9 mouse cellular contexts compared by ENCODE assay signal in genomic region chr1:155212936-155213774, GRCm38 (mm10). TPM values are rescaled to one million over a fixed set of nuclear protein-coding genes. Genes with fewer than 3 reads are reported as not detected.
DNase-seq lines count a peak whose midpoint lies in the region; ATAC-seq and TF ChIP-seq lines count a peak whose summit lies in the region.
"Had no signal": no experiment of that assay in that cellular context is flagged by ENCODE, and none has a peak within 500 bp of the region (broad histone marks: within the 10 kb centered on the region; RNA-seq: fewer than 3 reads in every experiment).

No protein-coding gene starts in this region.

- peaks cover 36% of the 10 kb centered on the region for H3K36me3 ChIP-seq in heart, embryonic 14.5 days (ENCODE audit: control insufficient read depth, insufficient read depth, low read length)
- no peaks in the 10 kb centered on the region for H3K36me3 ChIP-seq in limb, embryonic 11.5 days (ENCODE audit: control insufficient read depth, insufficient read depth, low read length)
- H3K36me3 ChIP-seq in stomach, embryonic 16.5 days (ENCODE audit: control insufficient read depth, insufficient read depth, low read length) = no peaks in the 10 kb centered on the region

- H3K4me2 ChIP-seq in heart, embryonic 14.5 days (ENCODE audit: low read length) = peak overlapping the region; percentile 14; the same call in 1 of the 2 replicates
- no peak overlapping the region for H3K4me2 ChIP-seq in limb, embryonic 11.5 days (ENCODE audit: low read depth, severe bottlenecking)
- no peak overlapping the region for H3K4me2 ChIP-seq in stomach, embryonic 16.5 days (ENCODE audit: low read depth, low read length)

- TF ChIP-seq POLR2A in cortical plate, adult 2 months (IDR thresholded peaks at IDR 0.05; ENCODE audit: extremely low read depth, insufficient read depth, low read length) = no peak

- H3K4me1 ChIP-seq in cortical plate, adult 2 months (ENCODE audit: control insufficient read depth, insufficient read depth, low read length) = peaks cover 20% of the 10 kb centered on the region
- peaks cover 28 to 42% of the 10 kb centered on the region in 2 experiments for H3K4me1 ChIP-seq in heart, embryonic 14.5 days (ENCODE audit: control insufficient read depth in 2 of 2, insufficient read depth in 2 of 2, low read length in 2 of 2)
- H3K4me1 ChIP-seq in limb, embryonic 11.5 days (ENCODE audit: control insufficient read depth, insufficient read depth, low read length) = peaks cover 56% of the 10 kb centered on the region
- peaks cover 26% of the 10 kb centered on the region for H3K4me1 ChIP-seq in stomach, embryonic 16.5 days (ENCODE audit: control insufficient read depth, insufficient read depth, low read length)

- peak overlapping the region; percentile 61; the same call in 1 of the 2 replicates for H3K9ac ChIP-seq in heart, embryonic 14.5 days (ENCODE audit: low read length)
- peak overlapping the region; percentile 0; the same call in 1 of the 2 replicates for H3K9ac ChIP-seq in limb, embryonic 11.5 days (ENCODE audit: low read length)
- H3K9ac ChIP-seq in stomach, embryonic 16.5 days (ENCODE audit: low read length) = peak overlapping the region; percentile 42; the same call in 1 of the 2 replicates

- WGBS in heart, embryonic 14.5 days = 26% methylated on average over 18 of the region's 18 CpGs
- WGBS in limb, embryonic 11.5 days = 21% methylated on average over 18 of the region's 18 CpGs
- 26% methylated on average over 18 of the region's 18 CpGs for WGBS in stomach, embryonic 16.5 days

- H3K27me3 ChIP-seq in heart, embryonic 14.5 days (ENCODE audit: control insufficient read depth, insufficient read depth, low read length) = no peaks in the 10 kb centered on the region
- no peaks in the 10 kb centered on the region for H3K27me3 ChIP-seq in limb, embryonic 11.5 days (ENCODE audit: control insufficient read depth, insufficient read depth, low read length)
- H3K27me3 ChIP-seq in stomach, embryonic 16.5 days (ENCODE audit: control insufficient read depth, insufficient read depth, low read length) = no peaks in the 10 kb centered on the region

- peak overlapping the region; percentile 43; the same call in 1 of the 2 replicates for H3K27ac ChIP-seq in cortical plate, adult 2 months (ENCODE audit: insufficient read depth, low read length)
- peak overlapping the region; percentile 66 to 70 for H3K27ac ChIP-seq in heart, embryonic 14.5 days (replicated peaks in 1 of 2; ENCODE audit: control insufficient read depth in 1 of 2, insufficient read depth in 1 of 2, low read depth in 2 of 2, low read length in 2 of 2)
- H3K27ac ChIP-seq in limb, embryonic 11.5 days (replicated peaks; ENCODE audit: low read depth, low read length) = peak overlapping the region; percentile 68
- peak overlapping the region; percentile 59 for H3K27ac ChIP-seq in stomach, embryonic 16.5 days (ENCODE audit: low read length)

- H3K4me3 ChIP-seq in cortical plate, adult 2 months (ENCODE audit: insufficient read depth, low read length) = no peak overlapping the region
- no peak overlapping the region for H3K4me3 ChIP-seq in heart, embryonic 14.5 days (ENCODE audit: control insufficient read depth in 1 of 2, insufficient read depth in 1 of 2, low read depth in 1 of 2, low read length in 2 of 2)
- H3K4me3 ChIP-seq in limb, embryonic 11.5 days (ENCODE audit: low read depth, low read length) = no peak overlapping the region
- no peak overlapping the region for H3K4me3 ChIP-seq in stomach, embryonic 16.5 days (replicated peaks; ENCODE audit: low read length)
- H3K4me3 ChIP-seq: erythroblast, embryonic 14.5 days had no signal

- no peak for TF ChIP-seq CTCF in cortical plate, adult 2 months (IDR thresholded peaks at IDR 0.05; ENCODE audit: extremely low read depth, insufficient read depth, low read length)

- 0 out of 2 replicates have a peak, but pooled peaks have one; percentile 11 for ATAC-seq in heart, embryonic 14.5 days (ENCODE audit: insufficient number of reproducible peaks, insufficient read depth, low FRiP score, low read depth)
- no peak for ATAC-seq in limb, embryonic 11.5 days (ENCODE audit: insufficient number of reproducible peaks, low FRiP score, low TSS enrichment, low read depth)
- 0 out of 2 replicates have a peak, but pooled peaks have one; percentile 3 for ATAC-seq in stomach, embryonic 16.5 days (ENCODE audit: insufficient read depth, low FRiP score)
- no peak for ATAC-seq in CD4-positive, CD25-positive, alpha-beta regulatory T cell, adult 4 months

- H3K9me3 ChIP-seq in heart, embryonic 14.5 days (ENCODE audit: control insufficient read depth, low read length) = no peaks in the 10 kb centered on the region
- H3K9me3 ChIP-seq in limb, embryonic 11.5 days (ENCODE audit: control insufficient read depth, low read length) = no peaks in the 10 kb centered on the region
- H3K9me3 ChIP-seq in stomach, embryonic 16.5 days (replicated peaks; ENCODE audit: control insufficient read depth, low read length) = no peaks in the 10 kb centered on the region

- peak; percentile 16 for DNase-seq in kidney, adult 9 months
- DNase-seq in kidney, adult 11 months = no peak
- DNase-seq in limb, embryonic 11.5 days (ENCODE audit: low spot score) = no peak
- DNase-seq in natural killer cell, adult 2 months (ENCODE audit: low spot score in 2 of 2) = no peak

RNA-seq across cellular contexts. Expression of gene BC034090, which starts 31.1 kb away (rescaled TPM):
- 13.2 and 14.2 TPM in 2 replicates for polyA plus RNA-seq in cortical plate, adult 2 months (2012; rRNA removed)
- 6.9 and 7.2 TPM in 2 replicates for polyA plus RNA-seq in heart, embryonic 14.5 days (2014; fragmentation: Nextera tagmentation; extraction: Ambion mirVana)
- 2.8 and 3.8 TPM in 2 replicates for polyA plus RNA-seq in limb, embryonic 11.5 days (2014; fragmentation: Nextera tagmentation; extraction: Ambion mirVana)
- 2.5 and 3.3 TPM in 2 replicates for polyA plus RNA-seq in stomach, embryonic 16.5 days (2015; fragmentation: Nextera tagmentation; extraction: Ambion mirVana)
- under 1 TPM; 0.29 to 0.32 TPM for polyA plus RNA-seq in CD4-positive, CD25-positive, alpha-beta regulatory T cell, adult 4 months (2017; shearing (Covaris generic))
- polyA plus RNA-seq: erythroblast, embryonic 14.5 days had no signal

RNA-seq across cellular contexts. Expression of gene Stx6, which starts 54.6 kb away (rescaled TPM):
- 108 and 113 TPM in 2 replicates for polyA plus RNA-seq in cortical plate, adult 2 months (2012; rRNA removed)
- polyA plus RNA-seq in heart, embryonic 14.5 days (2014; fragmentation: Nextera tagmentation; extraction: Ambion mirVana) = 54.8 and 56.4 TPM in 2 replicates
- polyA plus RNA-seq in limb, embryonic 11.5 days (2014; fragmentation: Nextera tagmentation; extraction: Ambion mirVana) = 91.8 and 116 TPM in 2 replicates
- 45.7 and 49.4 TPM in 2 replicates for polyA plus RNA-seq in stomach, embryonic 16.5 days (2015; fragmentation: Nextera tagmentation; extraction: Ambion mirVana)
- polyA plus RNA-seq in CD4-positive, CD25-positive, alpha-beta regulatory T cell, adult 4 months (2017; shearing (Covaris generic)) = 10 to 100 TPM; 50.0 to 58.4 TPM

Comparison
In these comparisons a context has a peak if more than half of its experiments do, and no peak if none do; other contexts are left out.
1. ATAC-seq: peak in heart, embryonic 14.5 days (single experiment) and stomach, embryonic 16.5 days (single experiment); none in limb, embryonic 11.5 days (single experiment) and CD4-positive, CD25-positive, alpha-beta regulatory T cell, adult 4 months (single experiment).
2. H3K9ac ChIP-seq: peak in every context shown above with its lines; median percentile 61 in heart, embryonic 14.5 days; 42 in stomach, embryonic 16.5 days; 0 in limb, embryonic 11.5 days.
3. Peak in every context shown above with its lines, with median percentiles within 50 percentile points of each other: H3K27ac ChIP-seq.